Mouse (Mus musculus): Measurements from ENCODE around the gene Magi3. TPM values are rescaled to one million over a fixed set of nuclear protein-coding genes. Genes with fewer than 3 reads are reported as not detected.
A peak's percentile ranks its signal among the peaks of the same experiment; 100 is the strongest.

Gene Magi3
- polyA plus RNA-seq, 1 experiment = 8.6 TPM

GRCm38 (mm10) chr3:104026938-104027337, 193.2 kb downstream of the Magi3 start:
- no peak for DNase-seq
- H3K36me3 ChIP-seq (ENCODE audit: control insufficient read depth, insufficient read depth, low read length) = peaks cover 10% of the 10 kb centered on the region
- H3K4me1 ChIP-seq (replicated peaks; ENCODE audit: control insufficient read depth, insufficient read depth, low read length) = no peaks in the 10 kb centered on the region
- no peak overlapping the region for H3K4me3 ChIP-seq (ENCODE audit: control insufficient read depth, insufficient read depth, low read length)
- WGBS = 88% methylated on average over 3 of the region's 3 CpGs
- H3K27me3 ChIP-seq (ENCODE audit: control insufficient read depth, insufficient read depth, low read length) = no peaks in the 10 kb centered on the region
- TF ChIP-seq POLR2A (IDR thresholded peaks at IDR 0.05; ENCODE audit: control insufficient read depth, extremely low read depth, insufficient read depth, low read length, poor library complexity) (no peak), CTCF (IDR thresholded peaks at IDR 0.05; ENCODE audit: borderline replicate concordance, control insufficient read depth, extremely low read depth, insufficient read depth, low read length, poor library complexity) (no peak)
- no peak overlapping the region for H3K27ac ChIP-seq (ENCODE audit: control insufficient read depth, insufficient read depth, low read length)

GRCm38 (mm10) chr3:104020101-104020500, 200.1 kb downstream of the Magi3 start:
- H3K36me3 ChIP-seq (ENCODE audit: control insufficient read depth, insufficient read depth, low read length) = peaks cover 46% of the 10 kb centered on the region

GRCm38 (mm10) chr3:104019453-104019852, 200.7 kb downstream of the Magi3 start:
- H3K36me3 ChIP-seq (ENCODE audit: control insufficient read depth, insufficient read depth, low read length) = peaks cover 53% of the 10 kb centered on the region

More at GRCm38 (mm10) chr3:104020101-104020500, 200.1 kb downstream of the Magi3 start:
- no peak for DNase-seq
- Histone ChIP-seq H3K27ac (ENCODE audit: control insufficient read depth, insufficient read depth, low read length) (no peak overlapping the region), H3K4me3 (ENCODE audit: control insufficient read depth, insufficient read depth, low read length) (no peak overlapping the region), H3K4me1 (replicated peaks; ENCODE audit: control insufficient read depth, insufficient read depth, low read length) (no peaks in the 10 kb centered on the region), H3K27me3 (ENCODE audit: control insufficient read depth, insufficient read depth, low read length) (no peaks in the 10 kb centered on the region)
- TF ChIP-seq POLR2A (IDR thresholded peaks at IDR 0.05; ENCODE audit: control insufficient read depth, extremely low read depth, insufficient read depth, low read length, poor library complexity) (no peak), CTCF (IDR thresholded peaks at IDR 0.05; ENCODE audit: borderline replicate concordance, control insufficient read depth, extremely low read depth, insufficient read depth, low read length, poor library complexity) (no peak)
- 96% methylated on average over 12 of the region's 12 CpGs for WGBS

GRCm38 (mm10) chr3:104017931-104018330, 202.2 kb downstream of the Magi3 start:
- TF ChIP-seq POLR2A (IDR thresholded peaks at IDR 0.05; ENCODE audit: control insufficient read depth, extremely low read depth, insufficient read depth, low read length, poor library complexity) = no peak
- no peak for TF ChIP-seq CTCF (IDR thresholded peaks at IDR 0.05; ENCODE audit: borderline replicate concordance, control insufficient read depth, extremely low read depth, insufficient read depth, low read length, poor library complexity)
- no peak for DNase-seq
- Histone ChIP-seq H3K4me1 (replicated peaks; ENCODE audit: control insufficient read depth, insufficient read depth, low read length) (no peaks in the 10 kb centered on the region), H3K4me3 (ENCODE audit: control insufficient read depth, insufficient read depth, low read length) (no peak overlapping the region), H3K27me3 (ENCODE audit: control insufficient read depth, insufficient read depth, low read length) (no peaks in the 10 kb centered on the region), H3K27ac (ENCODE audit: control insufficient read depth, insufficient read depth, low read length) (no peak overlapping the region), H3K36me3 (ENCODE audit: control insufficient read depth, insufficient read depth, low read length) (peaks cover 59% of the 10 kb centered on the region)
- over 99% methylated on average over 3 of the region's 3 CpGs for WGBS

More at GRCm38 (mm10) chr3:104019453-104019852, 200.7 kb downstream of the Magi3 start:
- H3K27ac ChIP-seq (ENCODE audit: control insufficient read depth, insufficient read depth, low read length) = no peak overlapping the region
- H3K27me3 ChIP-seq (ENCODE audit: control insufficient read depth, insufficient read depth, low read length) = no peaks in the 10 kb centered on the region
- H3K4me1 ChIP-seq (replicated peaks; ENCODE audit: control insufficient read depth, insufficient read depth, low read length) = no peaks in the 10 kb centered on the region
- peak; percentile 9 for DNase-seq
- H3K4me3 ChIP-seq (ENCODE audit: control insufficient read depth, insufficient read depth, low read length) = no peak overlapping the region
- TF ChIP-seq CTCF (IDR thresholded peaks at IDR 0.05; ENCODE audit: borderline replicate concordance, control insufficient read depth, extremely low read depth, insufficient read depth, low read length, poor library complexity) = no peak
- TF ChIP-seq POLR2A (IDR thresholded peaks at IDR 0.05; ENCODE audit: control insufficient read depth, extremely low read depth, insufficient read depth, low read length, poor library complexity) = no peak
- WGBS = 75% methylated on average over 4 of the region's 4 CpGs

GRCm38 (mm10) chr3:104011972-104012371, 208.2 kb downstream of the Magi3 start:
- H3K4me3 ChIP-seq (ENCODE audit: control insufficient read depth, insufficient read depth, low read length) = no peak overlapping the region
- no peak for TF ChIP-seq CTCF (IDR thresholded peaks at IDR 0.05; ENCODE audit: borderline replicate concordance, control insufficient read depth, extremely low read depth, insufficient read depth, low read length, poor library complexity)
- no peak for TF ChIP-seq POLR2A (IDR thresholded peaks at IDR 0.05; ENCODE audit: control insufficient read depth, extremely low read depth, insufficient read depth, low read length, poor library complexity)
- H3K36me3 ChIP-seq (ENCODE audit: control insufficient read depth, insufficient read depth, low read length) = peaks cover 49% of the 10 kb centered on the region
- WGBS = 59% methylated on average over 2 of the region's 2 CpGs
- no peaks in the 10 kb centered on the region for H3K4me1 ChIP-seq (replicated peaks; ENCODE audit: control insufficient read depth, insufficient read depth, low read length)
- DNase-seq = no peak
- H3K27ac ChIP-seq (ENCODE audit: control insufficient read depth, insufficient read depth, low read length) = no peak overlapping the region
- H3K27me3 ChIP-seq (ENCODE audit: control insufficient read depth, insufficient read depth, low read length) = no peaks in the 10 kb centered on the region

- no peak overlapping the region for H3K4me3 ChIP-seq (ENCODE audit: control insufficient read depth, insufficient read depth, low read length)
- H3K27me3 ChIP-seq (ENCODE audit: control insufficient read depth, insufficient read depth, low read length) = no peaks in the 10 kb centered on the region
- no peak overlapping the region for H3K27ac ChIP-seq (ENCODE audit: control insufficient read depth, insufficient read depth, low read length)
- WGBS = 78% methylated on average over 5 of the region's 5 CpGs
- H3K4me1 ChIP-seq (replicated peaks; ENCODE audit: control insufficient read depth, insufficient read depth, low read length) = no peaks in the 10 kb centered on the region
- DNase-seq = no peak
- H3K36me3 ChIP-seq (ENCODE audit: control insufficient read depth, insufficient read depth, low read length) = peaks cover 51% of the 10 kb centered on the region
- TF ChIP-seq CTCF (IDR thresholded peaks at IDR 0.05; ENCODE audit: borderline replicate concordance, control insufficient read depth, extremely low read depth, insufficient read depth, low read length, poor library complexity) = no peak
- TF ChIP-seq POLR2A (IDR thresholded peaks at IDR 0.05; ENCODE audit: control insufficient read depth, extremely low read depth, insufficient read depth, low read length, poor library complexity) = no peak
Observed at GRCm38 (mm10) chr3:104009924-104010662, 210.1 kb downstream of the Magi3 start.

Data from thymus, adult 2 months (tissue).